Mouse (Mus musculus) G1E (cell line): ENCODE measurements around the gene Pyroxd2.

ENCODE experiments used
- CTCF ChIP-seq: IDR thresholded peaks from 2 replicates; pipeline ENCODE4 v1.5.1; 2012; ENCODE audit warnings: low read depth, low read length, inconsistent platforms, mixed read lengths
- GATA1 ChIP-seq: IDR thresholded peaks from 2 replicates; pipeline ENCODE4 v1.6.1; 2012; ENCODE audit warnings: borderline replicate concordance, low read length, inconsistent platforms, mixed read lengths

- TF ChIP-seq CTCF (no peak), GATA1 (no peak)
These were observed 30.1 kb downstream of the Pyroxd2 start for GRCm38 (mm10) chr19:42722500-42722899.
